Mouse (Mus musculus) olfactory bulb, adult 2 months (tissue): ENCODE measurements around the gene Ryr2.

Experiments used
- CTCF ChIP-seq: fragments of 200-500 bp; IDR thresholded peaks from 2 replicates; pipeline ENCODE4 v1.5.1; 2012; ENCODE audit warnings: low read depth, mild to moderate bottlenecking, low read length, moderate library complexity; ENCODE audit not compliant: insufficient read depth
- POLR2A ChIP-seq: fragments of 200-500 bp; IDR thresholded peaks from 2 replicates; pipeline ENCODE4 v1.6.1; 2012; ENCODE audit warnings: mild to moderate bottlenecking, low read depth, low read length, moderate library complexity; ENCODE audit not compliant: insufficient read depth

DNA sequence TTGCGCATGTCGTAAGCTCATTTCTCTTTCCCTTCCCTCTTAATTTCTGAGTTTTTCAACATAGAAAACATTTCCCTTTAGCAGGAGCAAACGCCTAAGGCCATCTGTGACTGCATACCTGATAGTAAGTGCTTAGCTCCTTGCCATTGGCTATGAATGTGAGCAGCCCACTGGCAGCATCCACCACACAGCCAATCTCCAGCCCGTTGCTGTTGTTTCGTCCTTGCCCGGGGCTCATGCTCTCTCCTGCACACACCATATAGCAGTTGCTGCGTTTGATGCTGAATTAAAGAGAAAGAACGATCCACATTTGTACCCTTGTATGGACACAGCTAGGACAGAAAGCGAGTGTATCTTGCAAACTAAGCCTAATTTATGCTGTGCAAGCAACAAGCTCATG lies 361.3 kb downstream of the Ryr2 start:
- TF ChIP-seq CTCF (no peak), POLR2A (no peak)
